Mouse (Mus musculus): ENCODE measurements around the gene Layn.

Gene Layn

DNA sequence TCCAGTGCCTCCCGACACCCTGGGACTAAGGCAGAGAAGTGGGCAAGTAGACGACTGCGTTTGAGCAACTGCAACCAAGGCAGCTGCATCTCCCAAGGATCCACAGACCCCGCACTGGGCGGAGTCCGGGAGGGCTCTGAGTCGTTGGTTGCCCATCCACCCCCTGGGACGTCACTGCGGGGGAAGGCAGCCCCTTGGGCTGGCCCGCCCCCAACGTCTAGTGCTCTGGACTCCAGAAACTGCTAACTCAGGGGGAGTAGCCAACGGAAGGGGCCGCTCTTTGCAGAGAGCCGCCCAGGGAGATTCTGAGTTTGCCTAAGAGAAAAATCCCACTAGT lies at the start of gene Layn:
Gene Layn (minus strand): TSS at position 116 of the 337 bp plus-strand sequence.
- DNase-seq (ENCODE audit: low spot score in 2 of 2): peak; percentile 24 to 54

DNA sequence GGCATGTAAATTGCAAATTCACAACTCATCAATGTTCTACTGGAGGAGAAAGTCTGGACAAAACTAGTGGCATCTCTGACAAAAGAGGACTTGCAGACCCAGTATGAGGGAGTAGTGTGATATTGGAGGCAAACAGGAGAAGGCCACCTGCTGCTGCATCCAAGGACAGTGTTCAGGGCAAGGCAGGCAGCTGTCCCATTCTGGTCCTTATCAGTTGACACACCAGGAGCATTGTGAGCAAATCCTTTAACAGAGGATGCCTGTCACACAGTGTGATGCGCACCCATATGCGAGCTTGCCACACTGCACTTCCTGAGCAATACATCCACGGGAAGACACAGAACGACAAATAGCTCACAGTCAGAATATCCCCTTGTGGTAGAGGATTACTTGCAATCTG lies 37.9 kb upstream of the Layn start:
- no peak for DNase-seq (ENCODE audit: low spot score in 2 of 2)

DNA sequence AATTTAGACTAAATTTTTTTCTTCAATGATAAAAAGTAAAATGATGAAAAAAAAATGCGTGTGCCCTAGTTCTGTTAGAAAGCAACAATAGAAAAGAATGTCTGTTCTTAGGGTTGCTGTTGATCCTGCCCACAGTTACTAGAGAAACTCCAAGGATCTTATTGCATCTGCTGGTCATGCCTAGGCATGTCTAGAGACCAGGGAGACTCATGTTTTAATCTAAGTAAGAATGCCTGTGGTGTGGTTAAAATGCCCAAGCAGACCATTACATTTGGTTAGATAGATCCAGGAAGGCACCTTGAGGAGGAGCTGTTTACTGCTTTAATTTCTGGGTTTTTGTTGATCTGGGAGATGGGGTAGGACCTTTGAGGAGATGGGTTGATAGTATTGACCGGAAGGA lies 28.9 kb upstream of the Layn start:
- no peak for DNase-seq (ENCODE audit: low spot score in 2 of 2)

DNA sequence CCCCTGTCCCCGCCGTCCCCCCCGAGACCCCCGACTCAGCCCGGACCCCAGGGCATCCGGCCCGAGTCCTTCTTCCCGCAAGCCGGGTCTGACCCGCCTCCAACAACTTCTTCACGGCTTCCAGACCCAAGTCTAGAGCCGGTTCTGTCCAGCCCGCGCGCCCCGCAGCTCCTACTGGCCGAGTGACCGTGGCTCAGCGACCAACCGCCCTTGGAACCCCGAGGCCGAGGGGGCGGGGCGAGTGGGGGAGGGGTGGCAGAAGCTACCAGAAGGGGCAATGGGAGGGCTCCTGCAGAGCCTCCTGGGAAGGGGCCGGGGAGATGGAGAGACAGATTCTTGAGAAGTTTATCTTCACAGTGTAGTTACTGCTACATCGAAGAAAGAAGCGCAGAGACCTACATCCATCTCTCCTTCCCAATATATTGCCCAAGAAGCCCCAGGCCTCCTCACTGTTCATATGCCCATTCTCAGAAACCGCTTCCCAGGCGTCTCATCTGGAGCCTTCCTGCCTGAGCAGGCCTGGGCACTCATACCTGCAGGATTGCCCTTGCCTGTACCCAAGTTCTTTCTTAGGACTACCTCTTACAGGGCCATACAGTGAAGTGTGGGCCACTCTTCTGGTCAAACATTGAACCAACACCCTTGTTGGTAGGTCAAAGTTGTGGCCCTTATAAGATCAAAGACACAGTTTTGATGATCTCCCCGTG lies 27.1 kb upstream of the Layn start:
- no peak for DNase-seq (ENCODE audit: low spot score in 2 of 2)

DNA sequence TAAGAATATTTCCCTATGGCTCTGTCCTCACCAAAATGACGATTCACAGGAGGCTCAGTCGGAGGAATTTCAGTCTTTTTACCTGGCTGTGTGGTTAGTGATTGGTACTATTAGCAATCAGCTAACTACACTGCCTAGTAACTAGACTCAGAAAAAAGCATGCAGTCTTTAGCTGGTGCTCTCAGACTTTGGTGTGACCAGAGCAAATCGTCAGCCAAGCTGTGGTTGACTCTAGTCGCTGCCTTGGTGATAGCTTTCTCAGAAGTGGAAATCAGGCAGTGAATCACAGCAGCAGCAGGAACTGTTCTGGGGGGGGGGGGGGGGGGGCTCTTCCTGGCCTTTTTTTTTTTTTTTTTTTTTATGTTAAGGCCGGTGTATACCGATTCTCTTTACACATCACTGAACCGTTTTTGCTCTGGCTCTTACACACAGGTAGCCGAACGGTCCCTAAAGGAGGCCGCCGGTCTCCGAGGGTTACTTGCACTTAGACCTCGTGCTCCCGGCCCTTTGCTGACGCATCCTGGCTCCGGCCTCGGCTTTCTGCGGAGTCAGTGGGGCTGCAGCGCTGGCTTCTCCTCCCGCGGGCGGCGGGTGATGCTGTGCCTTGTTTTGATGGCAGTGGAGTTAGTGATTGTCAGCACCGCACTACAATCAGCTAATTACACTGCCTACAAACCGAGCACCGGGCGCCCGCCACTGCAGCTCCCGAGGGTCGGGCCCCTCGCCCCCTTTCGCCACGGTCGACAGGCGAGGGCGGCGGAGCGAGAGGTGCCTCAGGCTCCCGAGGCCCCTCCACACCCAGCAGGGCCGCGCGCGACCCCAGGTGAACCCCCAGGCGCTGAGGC lies 26.3 kb upstream of the Layn start:
- peak; percentile 38 to 50 for DNase-seq (ENCODE audit: low spot score in 2 of 2)

DNA sequence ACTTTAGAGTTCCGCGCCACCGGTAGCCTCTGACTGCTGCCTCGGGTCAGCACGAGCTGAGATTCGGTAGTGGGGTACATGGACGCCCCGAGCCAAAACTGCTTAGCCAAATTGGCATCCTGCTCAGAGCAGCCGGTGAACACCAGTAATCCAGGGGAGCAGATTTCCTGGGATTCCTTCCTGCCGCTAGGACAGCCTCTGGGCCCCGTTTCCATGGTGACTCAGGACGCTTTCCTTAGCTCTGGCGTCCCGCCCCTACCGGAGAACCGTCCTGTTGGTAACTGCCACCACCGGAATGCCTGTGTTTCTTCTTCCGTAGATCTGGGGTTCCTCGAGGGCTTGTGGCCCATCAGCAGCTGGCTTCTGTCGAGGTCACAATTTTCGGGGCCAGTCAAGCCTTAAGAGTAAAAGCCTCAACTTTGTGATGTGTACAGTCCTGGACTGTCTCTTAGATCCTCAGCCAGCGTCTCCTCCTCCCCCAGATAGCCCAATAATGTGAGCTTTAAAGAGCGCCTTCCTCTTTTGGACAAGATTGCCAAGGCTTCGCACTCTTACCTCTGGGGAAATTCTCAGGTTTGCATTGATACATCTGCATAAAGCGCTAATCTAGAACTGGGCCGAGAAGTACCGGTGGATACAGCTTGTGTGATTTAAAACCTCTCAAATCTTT lies 25.0 kb upstream of the Layn start, which contains the start of gene 4833427G06Rik:
Gene 4833427G06Rik (minus strand): TSS at position 323 of the 670 bp plus-strand sequence.
- DNase-seq (ENCODE audit: low spot score in 2 of 2): peak; percentile 16 to 21

DNA sequence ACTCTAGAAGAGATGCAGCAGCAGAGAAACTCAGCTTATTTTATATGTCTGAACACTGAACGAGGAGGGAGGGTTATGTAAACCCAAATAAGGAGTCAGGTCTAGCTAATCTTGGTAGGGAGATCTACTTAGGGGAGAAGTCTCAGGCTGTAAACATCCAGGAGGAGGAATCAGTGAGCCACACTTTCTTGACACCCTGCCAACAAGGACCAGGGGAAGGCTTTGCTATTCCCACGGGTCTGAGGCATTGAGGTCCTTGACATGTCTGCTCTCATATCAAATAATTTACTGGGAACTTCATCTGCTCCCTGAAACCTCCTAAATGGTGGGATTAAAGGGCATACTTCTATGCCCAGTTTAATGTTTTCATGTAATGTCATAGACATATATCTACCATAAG lies 19.4 kb upstream of the Layn start:
- DNase-seq (ENCODE audit: low spot score in 2 of 2): no peak

DNA sequence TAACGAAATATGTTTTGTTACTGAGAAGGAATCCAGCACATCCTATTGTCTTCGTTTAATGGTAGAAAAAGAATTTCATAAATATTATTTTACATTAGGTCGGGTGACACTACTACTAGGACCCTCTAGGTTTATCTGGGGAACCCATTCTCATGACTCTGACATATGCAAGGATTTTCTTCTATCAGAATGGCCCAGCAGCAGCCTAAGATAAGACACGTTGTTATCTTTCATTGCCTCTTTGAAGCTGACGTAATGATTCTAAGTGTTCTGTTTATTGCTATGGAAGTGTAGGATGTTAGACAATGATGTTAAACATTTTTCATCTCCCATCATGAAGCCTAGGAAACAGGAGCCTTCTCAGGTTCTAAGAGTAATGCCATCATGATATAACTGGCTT lies 16.8 kb upstream of the Layn start:
- DNase-seq (ENCODE audit: low spot score in 2 of 2): no peak

DNA sequence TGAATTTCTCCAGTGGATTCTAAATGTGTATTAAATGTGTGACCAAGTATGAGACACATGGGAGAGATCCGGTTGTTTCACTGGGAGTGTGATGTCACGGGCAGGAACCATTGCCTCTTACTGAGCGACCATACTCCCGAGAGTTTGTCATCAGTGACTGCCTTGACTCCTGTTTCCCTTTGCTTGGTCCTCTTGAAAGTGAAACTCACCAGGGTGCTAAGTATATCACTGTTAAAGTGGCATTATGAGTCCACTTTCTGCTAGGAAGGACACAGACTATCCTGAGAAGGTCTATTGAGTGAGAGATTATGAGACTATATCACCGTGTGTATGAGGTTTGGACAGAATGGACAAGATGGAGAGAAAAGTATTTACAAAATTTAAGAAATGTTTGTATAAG lies 4.7 kb upstream of the Layn start:
- no peak for DNase-seq (ENCODE audit: low spot score in 2 of 2)

DNA sequence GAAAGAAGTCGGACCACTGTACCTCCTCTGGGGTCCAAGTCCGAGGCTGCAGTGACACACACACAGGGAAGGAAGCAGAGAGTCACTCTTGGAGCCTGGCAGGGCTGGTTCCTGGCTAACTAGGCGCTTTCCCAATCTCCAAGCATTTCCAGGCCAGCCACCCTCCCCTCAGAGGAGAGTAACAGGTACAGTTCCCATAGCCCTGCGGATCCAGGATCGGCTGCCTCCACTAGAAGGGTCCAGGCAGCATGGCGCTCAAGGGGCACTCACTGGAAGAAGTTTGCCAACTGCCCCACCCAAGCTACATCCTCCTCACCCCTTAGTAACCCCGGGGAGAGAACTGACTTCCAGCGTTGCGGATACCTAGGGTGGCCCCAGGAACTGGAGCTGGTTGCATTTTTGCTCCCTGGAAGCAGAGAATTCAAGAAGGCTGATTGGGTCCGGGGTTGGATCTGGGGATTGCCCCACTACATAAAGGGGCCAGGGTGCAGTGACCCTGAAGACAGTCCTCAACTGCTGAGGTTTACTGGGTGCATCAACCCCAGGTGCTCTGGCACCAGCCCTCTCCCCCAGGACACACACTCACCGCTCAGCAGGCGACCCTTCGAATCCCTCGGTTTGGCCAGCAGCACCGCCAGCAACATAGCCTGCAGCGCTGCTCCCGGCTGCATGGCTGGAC lies 455 bp downstream of the Layn start:
- DNase-seq (ENCODE audit: low spot score in 2 of 2): no peak

DNA sequence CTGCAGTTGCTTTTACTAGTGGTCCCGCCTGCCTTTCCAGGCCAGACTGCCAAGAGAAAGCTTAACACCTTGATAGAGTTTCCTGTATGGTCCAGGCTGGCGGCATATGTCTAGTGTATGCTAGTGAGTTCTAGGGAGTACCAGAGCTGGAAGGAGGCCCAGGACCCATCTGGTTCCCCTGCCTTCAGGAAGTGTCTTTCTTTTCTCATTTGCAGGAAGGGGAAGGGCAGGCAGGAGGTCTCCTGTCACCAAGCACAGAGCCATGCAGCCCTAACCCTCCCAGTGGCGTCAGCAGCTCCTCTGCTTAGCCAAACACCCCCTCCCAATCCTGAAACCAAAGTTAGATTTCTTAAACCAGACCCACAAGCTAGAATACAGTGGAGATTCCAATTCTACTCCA lies 1.1 kb downstream of the Layn start:
- DNase-seq (ENCODE audit: low spot score in 2 of 2): no peak

DNA sequence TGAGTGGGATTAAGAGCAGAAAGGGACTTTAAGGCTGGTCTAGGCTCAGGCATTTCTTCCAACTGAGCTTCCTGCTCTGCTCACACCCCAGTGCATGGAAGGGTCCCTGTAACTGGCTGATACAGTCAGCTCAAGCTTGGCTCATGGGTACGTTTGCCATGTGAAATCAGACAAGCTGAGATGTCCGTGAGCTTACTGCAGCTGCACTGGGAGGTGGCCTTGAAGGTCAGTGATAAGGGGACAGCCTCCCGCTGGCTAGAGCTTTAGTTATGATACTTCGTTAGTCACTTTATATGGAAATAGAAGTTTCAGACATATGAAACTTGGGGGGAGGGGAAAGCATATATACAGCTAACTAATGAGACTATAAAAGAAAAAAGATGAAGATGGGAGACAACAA lies 6.1 kb downstream of the Layn start:
- no peak for DNase-seq (ENCODE audit: low spot score in 2 of 2)

DNA sequence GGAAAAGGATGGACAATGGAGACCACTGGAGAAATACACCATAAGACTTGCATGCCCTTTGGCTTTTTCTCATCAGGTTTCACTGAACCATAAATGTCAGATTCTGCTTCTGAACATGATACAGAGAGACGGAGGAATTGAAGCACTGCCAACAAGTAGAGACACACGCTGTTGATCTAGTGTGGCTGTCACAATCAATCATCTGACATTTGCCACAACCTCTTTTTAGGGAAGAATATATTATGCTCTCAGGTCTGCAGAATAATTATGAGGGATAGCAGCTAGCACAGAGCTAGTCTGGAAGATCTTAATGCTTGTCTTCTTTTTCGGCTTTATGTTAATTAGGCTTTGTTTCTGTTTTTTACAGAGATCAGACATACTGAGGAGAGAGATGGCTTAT lies 8.7 kb downstream of the Layn start:
- no peak for DNase-seq (ENCODE audit: low spot score in 2 of 2)

DNA sequence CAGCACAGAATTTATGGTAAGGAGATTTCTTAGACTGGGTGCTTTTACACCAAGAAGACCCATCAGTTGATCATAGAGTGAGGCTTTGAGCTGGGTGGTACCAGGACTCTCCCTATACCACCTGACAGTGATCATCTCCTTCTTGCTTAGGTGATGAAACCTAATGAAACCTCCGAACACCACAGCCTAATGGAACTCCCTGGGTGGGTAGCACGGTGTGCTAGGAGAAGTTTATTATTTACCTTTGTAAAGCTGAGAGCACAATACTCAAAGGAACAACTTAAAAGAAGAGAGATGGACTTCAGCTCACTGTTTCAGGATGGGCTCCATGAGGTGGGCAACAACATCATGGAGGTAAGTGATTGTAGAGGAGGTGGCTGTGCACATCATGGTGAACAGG lies 16.3 kb downstream of the Layn start, which contains the start of gene Btg4:
Gene Btg4 (plus strand): TSS at position 301 of the 400 bp plus-strand sequence.
- no peak for DNase-seq (ENCODE audit: low spot score in 2 of 2)

DNA sequence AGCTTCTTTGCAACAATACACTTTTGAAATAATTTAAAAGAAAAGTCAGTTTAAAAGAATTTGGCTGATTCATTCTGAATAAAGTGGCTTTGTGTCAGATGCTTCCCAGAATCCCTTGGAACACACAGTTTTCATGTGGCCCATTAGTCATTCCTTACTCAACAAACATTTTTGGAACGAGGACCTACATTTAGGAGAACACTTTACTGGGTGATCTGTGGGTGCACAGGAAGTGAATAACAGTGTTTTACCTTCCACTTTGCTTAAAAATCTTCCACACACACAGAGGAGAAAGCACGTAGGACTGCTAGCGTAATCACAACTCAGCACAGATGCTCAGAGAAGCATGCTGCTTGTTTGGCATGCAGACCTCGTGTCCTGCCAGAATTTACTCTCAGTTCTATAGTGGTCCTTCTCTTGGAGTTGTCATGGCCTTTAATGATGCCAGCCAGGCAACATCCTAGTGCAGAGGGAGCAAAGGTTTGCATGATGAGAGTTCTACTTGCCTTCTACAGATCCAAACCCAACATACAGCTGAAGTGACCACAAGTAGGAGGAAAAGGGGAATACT lies 17.9 kb downstream of the Layn start:
- DNase-seq (ENCODE audit: low spot score in 2 of 2): peak; percentile 44 to 56

DNA sequence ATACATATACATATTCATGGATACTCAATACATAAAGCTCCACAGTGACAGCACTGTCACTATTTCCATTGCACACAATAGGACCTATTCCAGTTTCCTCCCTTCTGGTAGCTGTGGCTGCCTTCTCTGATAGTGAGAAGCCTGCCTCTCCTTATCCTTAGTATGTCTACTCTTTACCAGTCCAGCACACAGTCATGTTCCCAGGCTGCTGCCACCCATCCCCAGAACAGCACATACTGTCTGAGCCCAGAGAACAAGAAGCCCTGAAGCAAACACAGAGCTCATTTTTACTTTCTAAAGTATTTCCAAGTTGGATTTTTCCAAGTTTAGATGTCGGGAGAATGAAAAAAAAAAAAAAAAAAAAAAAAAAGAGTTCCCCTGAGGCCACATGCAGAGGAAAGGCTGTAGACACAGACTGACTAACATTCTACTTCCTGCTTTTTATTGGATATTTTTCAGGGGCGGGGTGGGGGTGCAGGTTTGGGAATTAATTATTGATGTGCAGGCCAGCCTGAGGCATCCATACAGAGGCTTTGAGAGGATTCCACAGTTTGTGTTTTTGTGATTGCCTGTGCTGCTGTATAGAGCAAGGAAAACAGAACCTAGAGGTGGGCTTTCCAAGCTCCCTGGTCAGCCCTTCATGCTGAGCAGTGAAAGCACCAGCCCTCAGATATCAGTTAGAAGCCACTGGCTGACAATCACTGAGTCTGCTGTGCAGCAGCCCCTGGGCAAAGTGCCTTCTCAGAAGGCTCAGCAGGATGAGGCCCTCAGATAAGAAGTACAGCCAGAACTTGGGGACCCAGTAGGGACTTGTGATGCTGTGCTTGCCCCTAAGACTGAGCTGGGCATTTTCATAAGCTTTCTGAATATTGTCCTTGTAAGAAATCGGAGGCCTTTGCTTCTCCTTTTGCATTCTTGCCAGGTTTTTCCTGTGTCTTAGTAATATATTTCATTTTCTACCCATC lies 20.3 kb downstream of the Layn start:
- no peak for DNase-seq (ENCODE audit: low spot score in 2 of 2)

DNA sequence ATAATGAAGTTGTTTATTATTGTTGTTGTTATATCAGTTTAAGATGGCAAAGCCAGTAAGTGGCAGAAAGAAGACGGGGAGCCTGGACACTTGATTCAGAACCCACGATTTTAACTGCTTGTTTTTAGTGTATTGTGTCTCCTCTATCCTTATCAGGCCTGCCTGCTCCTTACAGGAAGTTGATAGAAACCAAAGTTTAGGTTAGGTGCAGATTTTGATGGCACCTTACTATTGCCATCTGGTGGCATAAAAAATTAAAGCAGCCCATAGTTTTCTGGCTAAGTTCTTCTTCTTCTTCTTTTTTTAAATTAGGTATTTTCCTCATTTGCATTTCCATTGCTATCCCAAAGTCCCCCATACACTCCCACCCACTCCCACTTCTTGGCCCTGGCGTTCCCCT lies 24.7 kb downstream of the Layn start:
- peak in 1 of 2 experiments; percentile 35 for DNase-seq (ENCODE audit: low spot score in 2 of 2)

DNA sequence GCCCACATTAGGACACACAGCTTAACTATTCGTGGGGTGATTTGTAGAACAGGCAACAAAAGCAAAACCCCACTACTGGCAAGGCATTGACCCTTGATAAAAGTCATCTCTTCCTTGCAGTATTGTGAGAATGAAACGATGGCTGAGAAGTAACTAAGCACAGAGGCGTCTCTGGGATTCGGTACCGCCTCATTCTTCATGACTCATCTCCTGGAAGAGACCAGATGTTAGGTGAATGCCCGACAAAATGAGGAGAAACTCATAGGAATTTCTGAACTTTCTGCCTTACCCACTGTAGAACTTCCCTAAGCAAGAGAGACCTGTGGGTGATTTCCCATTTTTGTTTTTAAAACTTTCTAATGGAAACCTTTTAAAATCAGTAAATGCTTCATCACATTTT lies 34.8 kb downstream of the Layn start:
- DNase-seq (ENCODE audit: low spot score in 2 of 2): no peak

DNA sequence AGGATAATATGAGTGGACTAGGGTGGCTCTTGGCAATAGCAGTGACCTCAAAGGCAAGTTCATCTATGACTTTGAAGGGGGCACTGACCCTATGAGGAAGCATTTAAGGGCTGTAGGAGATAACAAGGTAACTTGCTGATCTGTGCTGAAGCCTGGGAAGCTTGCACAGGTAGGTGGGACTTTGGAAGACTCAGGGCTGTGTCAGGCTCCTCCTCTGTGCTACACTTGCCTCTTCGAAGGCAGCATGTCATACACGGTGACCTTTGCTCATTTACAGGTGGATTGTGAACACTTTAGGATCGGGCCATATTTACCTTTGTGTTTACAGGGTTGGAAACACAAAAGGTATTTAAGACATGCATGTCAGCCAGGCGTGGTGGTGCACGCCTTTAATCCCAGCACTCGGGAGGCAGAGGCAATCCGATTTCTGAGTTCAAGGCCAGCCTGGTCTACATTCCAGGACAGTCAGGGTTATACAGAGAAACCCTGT lies 35.4 kb downstream of the Layn start:
- DNase-seq (ENCODE audit: low spot score in 2 of 2): no peak

DNA sequence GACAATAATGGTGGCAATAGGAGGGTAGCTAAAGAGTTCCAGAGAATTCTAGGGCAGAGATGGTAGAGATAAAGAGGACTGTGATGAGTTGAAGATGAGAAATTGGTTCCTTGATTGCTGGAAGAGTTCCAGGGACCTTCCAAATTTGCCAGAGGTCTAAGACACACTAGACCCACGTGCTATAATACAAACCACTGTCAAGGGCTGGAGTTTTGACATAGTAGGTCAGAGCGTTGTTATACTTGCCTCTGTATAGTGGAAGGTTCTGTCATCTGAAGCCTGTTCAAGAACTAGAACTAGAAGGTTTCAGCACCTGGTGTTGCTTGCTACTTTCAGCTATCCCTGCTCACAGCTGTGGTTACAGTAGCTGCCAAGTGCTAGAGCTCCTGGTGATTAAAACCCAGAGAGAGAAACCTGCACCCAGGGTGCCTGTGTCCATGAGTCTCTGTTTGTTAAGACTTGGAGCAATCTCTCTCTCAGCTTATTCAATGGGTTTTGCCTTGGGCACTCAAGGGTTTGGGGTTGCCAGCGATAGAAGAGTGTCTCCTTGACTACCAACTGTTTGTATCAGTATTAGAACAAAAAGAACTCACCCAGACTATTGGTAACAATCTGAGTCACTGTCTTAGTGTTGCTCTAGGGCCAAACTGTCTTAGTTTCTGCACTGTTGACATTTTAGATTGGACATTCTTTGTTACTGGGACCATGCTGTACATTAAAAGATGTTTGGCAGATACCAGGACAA lies 43.9 kb downstream of the Layn start:
- no peak for DNase-seq (ENCODE audit: low spot score in 2 of 2)

Data from right cerebral cortex, adult 2 months (tissue).